Mouse (Mus musculus): Measurements from ENCODE around the gene Heatr9.
"Not testable (repeated sequence)": the region's sequence is repeated elsewhere in the genome, so short reads cannot be mapped to it uniquely, and the experiment has no call there.

The Heatr9 gene

DNA sequence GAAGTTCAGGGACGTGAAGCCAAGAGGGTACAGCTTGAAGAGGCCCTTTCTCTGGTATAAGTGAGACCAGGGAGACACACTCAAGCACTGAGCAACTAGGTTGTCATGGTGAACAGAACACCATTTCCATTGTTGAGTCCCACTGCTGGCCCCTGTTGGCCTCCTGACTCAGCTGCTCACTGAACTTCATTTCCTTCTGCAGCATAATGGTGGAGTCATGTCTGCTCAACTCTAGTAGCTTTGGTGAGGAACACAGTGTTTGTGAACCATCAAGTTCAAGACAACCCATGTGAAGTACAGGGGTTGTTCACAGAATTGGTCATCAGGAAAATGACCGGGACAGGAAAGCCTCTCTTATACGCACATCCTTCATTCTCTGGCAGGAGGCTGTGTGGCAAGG lies at the start of gene Heatr9:
Gene Heatr9, minus strand, starts transcription at position 101 of the 400 bp plus-strand sequence.
- no peak for DNase-seq

GRCm38 (mm10) chr11:83570189-83570588 lies 48.2 kb upstream of the Heatr9 start:
- DNase-seq = no peak

DNA sequence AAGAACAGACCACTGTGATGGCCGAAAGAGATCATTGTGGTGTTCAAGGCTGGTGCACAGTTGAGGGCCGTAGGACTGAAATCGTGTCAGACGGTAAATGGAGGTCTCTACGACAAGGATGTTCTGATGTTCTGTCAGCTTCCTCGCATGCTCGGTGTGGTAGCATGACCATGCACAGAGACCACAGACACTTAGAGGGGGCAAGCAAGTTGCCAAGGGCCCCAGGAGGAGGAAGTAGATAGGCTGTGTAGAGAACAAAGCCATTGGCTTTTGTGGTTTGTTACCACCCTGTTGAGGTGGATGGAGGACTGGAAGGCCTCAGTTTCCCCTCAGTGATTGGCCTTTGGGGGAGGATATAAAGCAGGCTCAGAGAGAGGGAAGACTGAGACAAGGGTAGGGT lies 47.3 kb upstream of the Heatr9 start:
- DNase-seq = no peak

- DNase-seq = no peak
Measured at GRCm38 (mm10) chr11:83568786-83569185, 46.8 kb upstream of the Heatr9 start.

DNA sequence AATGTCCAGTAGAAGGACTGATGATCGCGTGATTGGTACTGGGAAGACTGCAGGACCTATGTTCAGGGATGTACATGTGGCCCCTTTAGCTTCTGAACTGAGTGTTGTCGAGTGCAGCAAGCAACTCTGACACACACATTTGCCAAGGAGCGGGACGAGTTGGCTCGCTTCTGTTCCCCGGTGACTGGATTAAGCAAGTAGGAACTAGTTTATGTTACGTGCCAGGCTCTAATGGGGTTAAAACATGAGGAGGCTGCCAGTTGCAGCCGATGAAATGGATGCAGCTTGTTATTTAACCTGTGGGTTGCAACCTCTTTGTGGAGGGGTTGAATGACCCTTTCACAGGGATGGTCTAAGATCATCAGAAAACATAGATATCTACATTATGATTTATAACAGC lies 46.1 kb upstream of the Heatr9 start:
- no peak for DNase-seq

GRCm38 (mm10) chr11:83567311-83567710 lies 45.3 kb upstream of the Heatr9 start:
- DNase-seq = no peak

GRCm38 (mm10) chr11:83566617-83567016 lies 44.6 kb upstream of the Heatr9 start:
- DNase-seq = no peak

DNA sequence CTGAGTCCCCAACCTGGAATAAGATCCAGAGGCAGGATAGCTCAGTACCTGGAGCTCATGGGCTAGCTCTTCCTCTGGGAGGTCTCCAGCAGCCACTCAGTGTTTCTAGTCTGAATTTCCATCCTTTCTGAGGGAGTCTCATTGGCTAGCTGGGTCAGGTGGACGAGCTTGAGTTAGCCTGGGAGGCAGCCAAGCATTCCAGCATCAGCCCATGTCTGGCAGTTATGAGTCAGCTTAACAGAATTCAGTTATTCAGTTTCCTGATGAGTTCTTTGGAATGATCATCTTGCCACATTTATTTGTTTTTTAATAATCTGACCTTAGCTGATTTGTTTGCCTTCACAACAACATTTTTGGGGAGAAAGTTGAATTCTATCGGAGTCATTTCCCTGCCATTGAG lies 41.8 kb upstream of the Heatr9 start:
- DNase-seq = no peak

DNA sequence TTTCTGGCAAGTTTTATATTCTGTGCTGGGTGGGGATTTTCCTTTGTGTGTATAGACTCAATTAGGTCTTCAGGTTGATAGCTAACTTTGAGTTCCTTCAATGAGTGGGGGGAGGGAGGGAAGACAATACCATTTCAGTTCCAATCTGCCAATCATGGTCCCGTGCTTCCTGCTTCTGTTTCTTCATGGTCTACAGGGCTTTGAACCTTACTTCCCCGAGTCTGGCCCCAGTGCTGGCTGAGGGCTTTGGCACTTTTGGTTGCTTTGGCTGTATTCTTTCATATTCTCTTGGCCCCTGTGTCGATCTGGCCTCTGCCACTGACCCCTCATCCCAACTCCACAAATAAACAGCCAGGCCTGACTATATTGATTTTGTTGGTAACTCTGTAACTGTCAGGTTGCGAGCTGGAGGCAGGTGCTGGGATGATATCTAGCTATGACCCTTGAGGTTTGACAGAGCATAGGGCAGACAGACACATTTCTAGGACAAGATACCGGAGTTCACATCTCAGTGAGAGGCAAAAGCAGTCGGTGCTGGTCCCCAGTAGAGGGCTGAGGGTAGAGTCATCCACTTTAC lies 40.4 kb upstream of the Heatr9 start:
- DNase-seq = no peak

- no peak for DNase-seq
Measured at GRCm38 (mm10) chr11:83560405-83560804, 38.4 kb upstream of the Heatr9 start.

DNA sequence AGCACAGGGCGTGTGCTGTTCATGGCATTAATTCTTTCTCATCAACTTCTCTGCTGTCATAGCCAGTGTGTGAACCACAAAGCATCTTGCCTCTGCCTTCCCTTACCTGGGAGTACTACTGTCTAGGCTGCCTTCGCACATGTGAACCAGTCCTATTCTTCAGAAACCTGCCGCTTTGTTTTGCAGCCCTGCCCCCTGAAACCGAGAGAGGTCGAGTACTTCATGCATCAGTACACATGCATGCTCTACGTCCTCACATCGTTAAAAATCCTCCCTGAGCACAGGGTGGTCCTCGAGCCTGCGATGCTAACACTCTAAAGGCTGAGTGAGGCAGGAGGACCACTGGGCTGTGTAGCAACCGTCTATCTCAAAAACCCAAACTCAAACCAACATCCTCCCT lies 35.1 kb upstream of the Heatr9 start:
- no peak for DNase-seq

- peak; percentile 72 for DNase-seq
Measured at GRCm38 (mm10) chr11:83556085-83556781, 34.3 kb upstream of the Heatr9 start.

- DNase-seq = no peak
Measured at GRCm38 (mm10) chr11:83551668-83552067, 29.7 kb upstream of the Heatr9 start.

DNA sequence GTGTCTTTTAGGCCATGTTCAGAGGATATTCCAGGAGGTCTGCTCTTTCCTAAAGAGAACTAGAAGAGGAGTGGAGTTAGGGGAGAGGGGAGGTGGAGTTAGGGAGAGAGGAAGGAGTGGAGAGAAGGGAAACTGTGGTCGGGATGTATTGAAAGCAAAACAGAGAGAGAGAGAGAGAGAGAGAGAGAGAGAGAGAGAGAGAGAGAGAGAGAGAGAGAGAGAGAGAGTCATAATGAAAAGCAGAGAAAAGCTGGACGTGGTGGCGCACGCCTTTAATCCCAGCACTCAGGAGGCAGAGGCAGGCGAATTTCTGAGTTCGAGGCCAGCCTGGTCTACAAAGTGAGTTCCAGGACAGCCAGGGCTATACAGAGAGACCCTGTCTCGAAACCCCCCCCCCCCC lies 29.1 kb upstream of the Heatr9 start:
- not testable (repeated sequence) for DNase-seq

DNA sequence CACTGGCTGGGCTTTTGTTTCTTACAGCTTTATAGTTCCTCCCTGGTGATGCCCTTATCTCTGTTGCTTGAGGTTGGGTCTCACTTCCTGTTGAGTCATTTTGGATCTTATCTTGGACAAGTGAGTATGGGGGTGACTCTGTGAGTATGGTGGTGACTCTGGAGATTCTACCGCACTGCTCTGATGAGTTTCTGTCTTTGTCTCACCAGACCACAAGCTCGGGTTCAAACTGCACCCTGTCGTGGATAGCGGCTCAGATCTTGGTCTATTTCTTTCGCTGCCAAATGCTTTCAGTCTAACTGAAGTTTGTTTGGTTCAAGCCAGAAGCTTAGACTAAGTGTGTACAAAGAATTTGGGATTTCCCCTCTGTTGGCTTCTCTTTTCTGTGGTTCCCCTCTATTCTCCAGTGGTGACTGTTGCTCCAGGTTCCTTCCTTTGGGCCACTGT lies 28.2 kb upstream of the Heatr9 start:
- DNase-seq = no peak

- DNase-seq = no peak
Measured at GRCm38 (mm10) chr11:83544214-83544613, 22.2 kb upstream of the Heatr9 start.

GRCm38 (mm10) chr11:83541415-83541814 lies 19.4 kb upstream of the Heatr9 start:
- no peak for DNase-seq

DNA sequence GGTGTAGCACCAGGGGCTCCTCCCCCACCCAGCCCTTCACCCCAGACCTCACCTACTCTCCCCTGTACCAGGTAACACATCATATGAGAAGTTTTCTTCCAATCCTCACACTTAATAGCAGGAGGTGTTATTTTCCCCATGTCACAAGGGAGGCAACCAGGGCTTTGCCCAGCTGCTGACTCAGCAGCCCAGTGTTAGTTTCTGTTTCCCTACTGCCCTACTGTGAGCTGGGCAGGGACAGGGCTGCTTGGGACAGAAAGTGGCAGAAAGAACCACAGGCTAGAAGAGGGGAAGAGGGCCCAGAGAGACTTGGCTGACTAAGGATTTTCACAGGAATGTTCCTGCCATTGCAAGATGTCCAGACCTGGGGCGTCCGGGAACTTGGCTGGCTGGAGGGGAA lies 19.0 kb upstream of the Heatr9 start:
- no peak for DNase-seq

DNA sequence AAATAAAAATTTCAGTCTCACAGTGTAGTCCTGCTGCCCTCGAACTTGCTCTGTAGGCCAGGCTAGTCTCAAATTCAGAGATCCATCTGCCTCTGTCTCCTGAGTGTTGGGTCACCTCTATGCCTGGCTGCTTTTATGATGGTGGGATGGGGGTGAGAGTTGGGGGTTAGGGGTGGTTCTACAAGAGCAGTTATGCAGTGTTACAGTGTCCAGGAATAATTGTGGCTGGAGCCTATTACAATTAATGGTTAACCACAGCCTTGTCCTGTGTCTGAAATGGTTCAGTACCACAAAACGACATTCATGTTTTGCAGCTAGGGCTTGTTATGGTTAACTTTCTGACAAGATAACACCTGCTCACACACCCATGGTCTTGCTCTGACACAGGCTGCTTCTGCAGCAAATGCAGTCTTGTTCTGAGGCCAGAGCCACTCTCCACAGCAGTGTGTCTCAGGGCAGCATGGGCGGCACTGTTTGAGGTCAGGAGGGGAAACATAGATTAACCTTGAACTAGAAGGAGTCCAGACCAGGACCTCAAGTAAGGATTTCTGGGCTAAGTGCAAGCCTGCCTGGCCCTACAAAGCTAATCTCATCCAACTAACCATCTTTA lies 16.8 kb upstream of the Heatr9 start:
- DNase-seq = peak; percentile 53

- DNase-seq = no peak
Measured at GRCm38 (mm10) chr11:83536831-83537230, 14.9 kb upstream of the Heatr9 start.

DNA sequence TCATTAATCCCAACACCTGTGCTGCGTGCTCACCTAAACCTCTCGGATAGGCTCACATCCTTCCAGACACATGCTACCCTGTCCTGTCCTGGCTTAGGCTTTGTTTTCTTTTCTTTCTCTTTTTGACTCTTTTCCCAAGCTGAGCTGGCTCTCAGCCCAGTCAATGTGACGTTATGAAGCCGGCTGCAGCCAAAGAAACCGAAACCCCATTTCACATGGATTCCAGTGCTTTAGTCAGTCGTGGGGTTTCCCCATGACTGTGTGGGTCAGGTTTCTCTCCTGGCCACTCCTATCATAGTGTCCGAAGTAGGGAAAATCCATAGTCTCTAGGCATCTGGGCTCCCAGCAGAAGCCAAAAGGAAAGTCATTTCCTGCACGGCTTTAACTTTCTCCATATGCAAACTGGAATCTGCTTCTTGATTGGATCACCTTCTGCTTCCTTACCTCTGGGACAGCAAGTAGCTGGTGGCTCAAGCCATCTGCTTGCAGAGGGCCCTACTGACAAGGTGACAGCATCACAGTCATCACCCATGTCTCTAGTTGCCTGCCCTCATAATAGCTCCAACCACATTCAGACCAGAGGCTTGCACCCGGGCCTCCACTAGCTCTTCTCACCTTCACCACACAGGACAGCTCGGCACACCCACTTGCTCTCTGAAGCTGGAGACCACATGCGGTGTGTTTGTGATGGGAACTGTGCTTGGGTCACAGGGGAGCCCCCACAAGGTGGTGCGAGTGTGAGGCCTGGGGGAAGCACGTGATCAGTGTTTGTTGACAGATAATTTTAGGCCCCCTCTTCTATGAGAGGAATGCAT lies 12.8 kb upstream of the Heatr9 start:
- DNase-seq = peak; percentile 87

DNA sequence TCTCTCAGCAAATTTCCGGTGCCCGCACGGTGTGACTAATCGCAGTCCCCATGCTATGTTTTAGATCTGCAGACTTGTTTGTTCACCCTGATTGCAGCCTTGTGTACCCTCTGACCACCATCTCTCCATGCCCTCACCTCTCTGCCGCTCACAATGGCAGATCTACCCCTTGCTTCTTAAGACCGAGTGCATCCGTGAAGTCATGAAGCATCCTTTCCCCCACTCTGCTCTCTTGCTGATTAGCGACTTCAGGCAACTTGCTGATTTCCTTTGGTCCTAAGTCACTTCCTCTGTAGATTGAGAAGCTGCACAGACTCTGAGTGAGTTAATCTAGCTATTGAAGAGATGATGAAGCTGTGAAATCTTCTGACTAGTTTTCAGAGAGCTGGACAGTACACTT lies 12.2 kb upstream of the Heatr9 start:
- DNase-seq = no peak

GRCm38 (mm10) chr11:83533192-83533591 lies 11.2 kb upstream of the Heatr9 start:
- DNase-seq = no peak

DNA sequence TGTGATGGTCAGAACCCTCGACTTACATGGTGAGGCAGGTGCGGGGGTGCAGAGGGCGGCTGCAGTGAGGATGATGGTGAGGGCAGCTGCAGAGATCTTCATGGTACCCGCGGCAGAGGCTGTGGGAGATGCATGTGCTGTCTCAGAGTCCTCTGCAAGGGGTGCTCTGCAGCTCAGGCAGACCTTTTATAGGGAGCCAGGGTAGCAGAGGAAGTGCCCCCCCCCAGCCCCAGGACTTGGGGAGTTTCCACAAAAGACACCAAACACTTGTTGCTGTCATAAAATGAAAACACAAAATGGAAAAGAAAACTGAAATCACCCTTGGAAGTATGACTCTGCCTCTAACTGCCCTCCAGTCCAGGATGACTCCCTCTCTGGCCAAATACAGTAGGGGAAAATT lies 8.4 kb upstream of the Heatr9 start, which contains the start of gene Ccl5:
Gene Ccl5, minus strand, starts transcription at position 159 of the 400 bp plus-strand sequence.
- no peak for DNase-seq

Data from kidney, adult 9 months (tissue).